Mouse (Mus musculus) brain, embryonic 14.5 days (tissue): ENCODE data around the gene Fer1l5.

Experiments used
- CTCF ChIP-seq: fragments of 200-500 bp; IDR thresholded peaks from 2 replicates; pipeline ENCODE4 v1.5.1; 2012; ENCODE audit warnings: inconsistent platforms, mild to moderate bottlenecking, moderate library complexity, borderline replicate concordance; ENCODE audit not compliant: insufficient read depth, insufficient read length; ENCODE audit errors: extremely low read depth
- POLR2A ChIP-seq: fragments of 200-500 bp; IDR thresholded peaks from 2 replicates; pipeline ENCODE4 v1.6.1; 2012; ENCODE audit warnings: mild to moderate bottlenecking, inconsistent platforms, borderline replicate concordance; ENCODE audit not compliant: poor library complexity, insufficient read depth, insufficient read length, severe bottlenecking; ENCODE audit errors: extremely low read depth

DNA sequence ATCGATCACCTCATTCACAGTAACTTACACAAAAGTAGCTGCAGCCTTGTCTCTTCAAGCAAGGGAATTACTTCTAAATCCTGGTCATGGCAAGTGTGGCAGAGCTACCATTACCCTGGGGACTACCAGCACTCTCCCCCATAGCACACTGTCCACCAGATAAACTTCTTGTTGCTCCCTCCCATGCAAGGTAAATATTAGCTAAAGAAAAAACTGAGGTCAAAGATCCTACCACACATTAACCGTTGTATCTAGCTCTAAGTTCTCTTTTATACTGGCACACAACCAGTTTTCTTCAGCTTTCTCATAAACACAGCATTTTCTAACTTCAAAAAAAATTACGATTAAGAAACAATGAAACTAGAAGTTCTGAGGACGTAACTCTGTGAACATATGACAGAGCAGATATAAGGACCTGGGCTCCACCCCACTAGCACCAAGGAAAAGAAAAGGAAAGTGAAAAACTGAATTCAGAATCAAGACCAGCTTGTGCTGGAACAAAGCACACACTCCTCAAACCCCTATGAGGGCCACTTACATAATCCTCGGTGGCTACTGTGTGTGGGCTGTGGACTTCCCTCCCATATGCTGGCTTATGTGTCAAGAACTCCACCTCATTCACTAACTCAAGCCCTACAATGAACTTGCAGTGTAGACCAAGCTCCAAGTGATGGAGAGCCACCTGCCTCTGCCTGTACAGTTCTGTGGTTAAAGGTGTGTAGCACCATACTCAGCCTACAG, 15.0 kb upstream of the Fer1l5 start:
- TF ChIP-seq CTCF (no peak), POLR2A (no peak)
